ENCODE assay signal across 9 mouse cellular contexts in the genomic region with DNA sequence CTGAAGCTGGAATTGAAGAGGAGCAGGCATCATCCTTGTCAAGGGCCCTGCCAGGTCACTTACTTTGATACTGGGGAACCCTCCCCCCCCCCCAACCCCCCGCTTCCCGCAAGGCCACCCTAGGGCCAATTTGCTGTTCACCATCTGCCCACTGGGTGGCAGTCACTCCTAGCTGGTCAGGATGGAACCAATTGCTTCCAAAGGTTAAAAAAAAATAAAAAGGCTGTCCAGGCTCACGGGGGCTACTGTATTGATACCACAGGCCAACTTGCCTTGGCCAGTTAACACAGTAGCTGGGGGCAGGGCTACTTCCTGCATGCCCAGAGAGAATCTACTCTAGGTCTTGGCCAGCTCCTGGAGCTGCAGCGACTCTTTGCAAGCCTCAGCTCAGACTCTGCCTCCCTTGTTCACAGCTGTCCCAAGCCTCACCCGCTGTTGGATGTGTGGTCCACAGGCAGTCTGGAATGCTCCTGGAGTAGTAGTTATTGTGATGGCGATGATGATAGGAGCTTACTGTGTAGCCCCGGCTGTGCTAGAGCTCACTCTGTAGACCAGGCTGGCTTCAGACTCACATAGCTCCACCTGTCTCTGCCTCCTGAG. TPM values are rescaled to one million over a fixed set of nuclear protein-coding genes. Genes with fewer than 3 reads are reported as not detected.
DNase-seq lines count a peak whose midpoint lies in the region; ATAC-seq and TF ChIP-seq lines count a peak whose summit lies in the region.
"Had no signal": no experiment of that assay in that cellular context is flagged by ENCODE, and none has a peak within 500 bp of the region (broad histone marks: within the 10 kb centered on the region; RNA-seq: fewer than 3 reads in every experiment).

No protein-coding gene starts in this region.

- H3K27ac ChIP-seq in embryonic facial prominence, embryonic 11.5 days (replicated peaks; ENCODE audit: low read depth, low read length) = no peak overlapping the region
- H3K27ac ChIP-seq in heart, embryonic 10.5 days = 0 out of 2 replicates have a peak overlapping the region, but pooled peaks have one; percentile 0
- H3K27ac ChIP-seq in liver, postnatal 0 days (ENCODE audit: low read depth) = 0 out of 2 replicates have a peak overlapping the region, but pooled peaks have one; percentile 39
- peak overlapping the region; percentile 54; the same call in 1 of the 2 replicates for H3K27ac ChIP-seq in neural tube, embryonic 15.5 days (replicated peaks)
- H3K27ac ChIP-seq in thymus, adult 2 months (ENCODE audit: control insufficient read depth, insufficient read depth, low read length) = no peak overlapping the region

- peak; percentile 89 for DNase-seq in CD4-positive, CD25-positive, alpha-beta regulatory T cell, adult 2 months (ENCODE audit: low read depth, low spot score)
- DNase-seq in adrenal gland, postnatal 36 days = peak; percentile 85 to 88
- DNase-seq in embryonic facial prominence, embryonic 11.5 days (ENCODE audit: low spot score) = peak; percentile 88
- no peak for DNase-seq in heart, embryonic 10.5 days (ENCODE audit: low spot score)
- peak; percentile 82 to 93 for DNase-seq in kidney, postnatal 36 days
- peak; percentile 89 for DNase-seq in liver, postnatal 0 days
- DNase-seq in thymus, adult 2 months = peak; percentile 81

- H3K4me2 ChIP-seq in embryonic facial prominence, embryonic 11.5 days (ENCODE audit: low read depth, low read length) = no peak overlapping the region
- H3K4me2 ChIP-seq in liver, postnatal 0 days (ENCODE audit: low read depth, low read length) = peak overlapping the region; percentile 33; the same call in 1 of the 2 replicates
- peak overlapping the region; percentile 22; the same call in 1 of the 2 replicates for H3K4me2 ChIP-seq in neural tube, embryonic 15.5 days
- H3K4me2 ChIP-seq: embryonic facial prominence, embryonic 13.5 days had no signal

- H3K27me3 ChIP-seq in embryonic facial prominence, embryonic 11.5 days (ENCODE audit: control insufficient read depth, insufficient read depth, low read length) = no peaks in the 10 kb centered on the region
- H3K27me3 ChIP-seq in heart, embryonic 10.5 days (ENCODE audit: insufficient read depth, poor library complexity, severe bottlenecking) = peaks cover 13% of the 10 kb centered on the region; the same call in 1 of the 2 replicates
- H3K27me3 ChIP-seq in liver, postnatal 0 days (ENCODE audit: insufficient read depth, low read length) = no peaks in the 10 kb centered on the region
- no peaks in the 10 kb centered on the region for H3K27me3 ChIP-seq in neural tube, embryonic 15.5 days (replicated peaks)
- no peaks in the 10 kb centered on the region; the same call in 1 of the 2 replicates for H3K27me3 ChIP-seq in thymus, adult 2 months (ENCODE audit: control insufficient read depth, insufficient read depth, low read length)
- H3K27me3 ChIP-seq: embryonic facial prominence, embryonic 13.5 days had no signal

- TF ChIP-seq CTCF in liver, postnatal 0 days (IDR thresholded peaks at IDR 0.05; ENCODE audit: low read depth) = peak; percentile 77
- TF ChIP-seq CTCF in thymus, adult 2 months (IDR thresholded peaks at IDR 0.05; ENCODE audit: borderline replicate concordance, control insufficient read depth, extremely low read depth, insufficient read depth, low read length, poor library complexity) = no peak

- no peaks in the 10 kb centered on the region for H3K9me3 ChIP-seq in embryonic facial prominence, embryonic 11.5 days (replicated peaks; ENCODE audit: control insufficient read depth, low read length)
- H3K9me3 ChIP-seq in heart, embryonic 10.5 days = no peaks in the 10 kb centered on the region
- no peaks in the 10 kb centered on the region for H3K9me3 ChIP-seq in liver, postnatal 0 days (ENCODE audit: low read length)
- H3K9me3 ChIP-seq in neural tube, embryonic 15.5 days (replicated peaks) = no peaks in the 10 kb centered on the region
- H3K9me3 ChIP-seq: embryonic facial prominence, embryonic 13.5 days had no signal

- peaks cover 3% of the 10 kb centered on the region; the same call in 1 of the 2 replicates for H3K4me1 ChIP-seq in embryonic facial prominence, embryonic 11.5 days (ENCODE audit: control insufficient read depth, insufficient read depth, low read length)
- peaks cover 32% of the 10 kb centered on the region for H3K4me1 ChIP-seq in heart, embryonic 10.5 days
- H3K4me1 ChIP-seq in liver, postnatal 0 days (ENCODE audit: insufficient read depth) = peaks cover 6% of the 10 kb centered on the region
- H3K4me1 ChIP-seq in neural tube, embryonic 15.5 days = peaks cover 11% of the 10 kb centered on the region
- H3K4me1 ChIP-seq in thymus, adult 2 months (replicated peaks; ENCODE audit: control insufficient read depth, insufficient read depth, low read length) = 0 out of 2 replicates have a peak, but pooled peaks cover 2% of the 10 kb centered on the region

- ATAC-seq in embryonic facial prominence, embryonic 11.5 days (replicated peaks; ENCODE audit: insufficient number of reproducible peaks, low FRiP score, low TSS enrichment, low read depth) = no peak; the same call in 1 of the 2 replicates
- peak; percentile 40 for ATAC-seq in liver, postnatal 0 days
- no peak for ATAC-seq in neural tube, embryonic 15.5 days (ENCODE audit: low FRiP score)

- H3K9ac ChIP-seq in embryonic facial prominence, embryonic 11.5 days (replicated peaks; ENCODE audit: low read length) = no peak overlapping the region
- no peak overlapping the region for H3K9ac ChIP-seq in liver, postnatal 0 days (replicated peaks)
- H3K9ac ChIP-seq in neural tube, embryonic 15.5 days (replicated peaks) = no peak overlapping the region
- H3K9ac ChIP-seq: embryonic facial prominence, embryonic 13.5 days had no signal

- H3K4me3 ChIP-seq in embryonic facial prominence, embryonic 11.5 days (ENCODE audit: low read depth, low read length) = no peak overlapping the region
- no peak overlapping the region for H3K4me3 ChIP-seq in heart, embryonic 10.5 days
- H3K4me3 ChIP-seq in liver, postnatal 0 days (ENCODE audit: low read depth, low read length) = no peak overlapping the region
- no peak overlapping the region for H3K4me3 ChIP-seq in neural tube, embryonic 15.5 days (replicated peaks)
- H3K4me3 ChIP-seq in thymus, adult 2 months (ENCODE audit: control insufficient read depth, insufficient read depth, low read length) = no peak overlapping the region
- H3K4me3 ChIP-seq: embryonic facial prominence, embryonic 13.5 days had no signal

- no peak for TF ChIP-seq POLR2A in thymus, adult 2 months (IDR thresholded peaks at IDR 0.05; ENCODE audit: control insufficient read depth, extremely low read depth, insufficient read depth, low read length, poor library complexity)

- H3K36me3 ChIP-seq in embryonic facial prominence, embryonic 11.5 days (replicated peaks; ENCODE audit: control insufficient read depth, insufficient read depth, low read depth, low read length) = no peaks in the 10 kb centered on the region
- H3K36me3 ChIP-seq in heart, embryonic 10.5 days = peaks cover 22% of the 10 kb centered on the region
- peaks cover 7% of the 10 kb centered on the region for H3K36me3 ChIP-seq in liver, postnatal 0 days (replicated peaks; ENCODE audit: insufficient read depth, low read length)
- H3K36me3 ChIP-seq in neural tube, embryonic 15.5 days = peaks cover 6% of the 10 kb centered on the region; the same call in 1 of the 2 replicates
- no peaks in the 10 kb centered on the region for H3K36me3 ChIP-seq in thymus, adult 2 months (ENCODE audit: control insufficient read depth, insufficient read depth, low read length)

- 30% methylated on average over 5 of the region's 7 CpGs for WGBS in embryonic facial prominence, embryonic 11.5 days
- 32% methylated on average over 6 of the region's 7 CpGs for WGBS in heart, embryonic 10.5 days
- WGBS in liver, postnatal 0 days (ENCODE audit: insufficient replicate concordance) = 37% methylated on average over 5 of the region's 7 CpGs
- WGBS in neural tube, embryonic 15.5 days = 31% methylated on average over 5 of the region's 7 CpGs
- 68% methylated on average over 5 of the region's 7 CpGs for WGBS in thymus, adult 2 months

- no peak for TF ChIP-seq EP300 in liver, postnatal 0 days (IDR thresholded peaks at IDR 0.05; ENCODE audit: low read depth)

RNA-seq across cellular contexts. Expression of a gene that starts 4.5 kb away (rescaled TPM):
- not detected for total RNA-seq in adrenal gland, postnatal 36 days (2021)
- polyA plus RNA-seq in embryonic facial prominence, embryonic 11.5 days (2014; fragmentation: Nextera tagmentation; extraction: Ambion mirVana) = not detected in 2 replicates
- polyA plus RNA-seq in heart, embryonic 10.5 days (2016; fragmentation: Nextera tagmentation; extraction: Ambion mirVana) = 0.19 TPM in 1 of 2 replicates, not detected in the other
- polyA plus RNA-seq in liver, postnatal 0 days (2015; fragmentation: Nextera tagmentation; extraction: Ambion mirVana) = not detected in 2 replicates
- 0.14 TPM in 1 of 2 replicates, not detected in the other for polyA plus RNA-seq in neural tube, embryonic 15.5 days (2015; fragmentation: Nextera tagmentation; extraction: Ambion mirVana)
- polyA plus RNA-seq in thymus, adult 2 months (2012; rRNA removed) = 0.20 and 0.42 TPM in 2 replicates
- polyA plus RNA-seq: embryonic facial prominence, embryonic 13.5 days had no signal

RNA-seq across cellular contexts. Expression of a gene that starts 6.6 kb away (rescaled TPM):
- 10 to 100 TPM; 49.9 to 64.4 TPM for total RNA-seq in adrenal gland, postnatal 36 days (2021)
- 38.1 and 43.6 TPM in 2 replicates for polyA plus RNA-seq in embryonic facial prominence, embryonic 11.5 days (2014; fragmentation: Nextera tagmentation; extraction: Ambion mirVana)
- 52.9 and 67.4 TPM in 2 replicates for polyA plus RNA-seq in heart, embryonic 10.5 days (2016; fragmentation: Nextera tagmentation; extraction: Ambion mirVana)
- polyA plus RNA-seq in liver, postnatal 0 days (2015; fragmentation: Nextera tagmentation; extraction: Ambion mirVana) = 29.3 and 30.7 TPM in 2 replicates
- polyA plus RNA-seq in neural tube, embryonic 15.5 days (2015; fragmentation: Nextera tagmentation; extraction: Ambion mirVana) = 103 and 113 TPM in 2 replicates
- 104 and 133 TPM in 2 replicates for polyA plus RNA-seq in thymus, adult 2 months (2012; rRNA removed)

RNA-seq across cellular contexts. Expression of a gene that starts 6.8 kb away (rescaled TPM):
- total RNA-seq in adrenal gland, postnatal 36 days (2021) = 1 to 10 TPM; 6.0 to 6.8 TPM
- polyA plus RNA-seq in embryonic facial prominence, embryonic 11.5 days (2014; fragmentation: Nextera tagmentation; extraction: Ambion mirVana) = 4.3 and 6.6 TPM in 2 replicates
- polyA plus RNA-seq in heart, embryonic 10.5 days (2016; fragmentation: Nextera tagmentation; extraction: Ambion mirVana) = 8.1 and 11.9 TPM in 2 replicates
- 6.8 and 6.9 TPM in 2 replicates for polyA plus RNA-seq in liver, postnatal 0 days (2015; fragmentation: Nextera tagmentation; extraction: Ambion mirVana)
- 6.7 and 9.5 TPM in 2 replicates for polyA plus RNA-seq in neural tube, embryonic 15.5 days (2015; fragmentation: Nextera tagmentation; extraction: Ambion mirVana)
- polyA plus RNA-seq in thymus, adult 2 months (2012; rRNA removed) = 15.6 and 19.2 TPM in 2 replicates

RNA-seq across cellular contexts. Expression of a gene that starts 41.3 kb away (rescaled TPM):
- 10 to 100 TPM; 72.4 to 87.2 TPM for total RNA-seq in adrenal gland, postnatal 36 days (2021)
- polyA plus RNA-seq in embryonic facial prominence, embryonic 11.5 days (2014; fragmentation: Nextera tagmentation; extraction: Ambion mirVana) = 246 and 268 TPM in 2 replicates
- 318 and 361 TPM in 2 replicates for polyA plus RNA-seq in heart, embryonic 10.5 days (2016; fragmentation: Nextera tagmentation; extraction: Ambion mirVana)
- polyA plus RNA-seq in liver, postnatal 0 days (2015; fragmentation: Nextera tagmentation; extraction: Ambion mirVana) = 223 and 249 TPM in 2 replicates
- polyA plus RNA-seq in neural tube, embryonic 15.5 days (2015; fragmentation: Nextera tagmentation; extraction: Ambion mirVana) = 189 and 207 TPM in 2 replicates
- polyA plus RNA-seq in thymus, adult 2 months (2012; rRNA removed) = 119 and 136 TPM in 2 replicates

RNA-seq across cellular contexts. Expression of a gene that starts 50.2 kb away (rescaled TPM):
- total RNA-seq in adrenal gland, postnatal 36 days (2021) = 1 to 10 TPM; 8.7 to 9.1 TPM
- 31.6 and 32.1 TPM in 2 replicates for polyA plus RNA-seq in embryonic facial prominence, embryonic 11.5 days (2014; fragmentation: Nextera tagmentation; extraction: Ambion mirVana)
- 47.6 TPM in 2 replicates for polyA plus RNA-seq in heart, embryonic 10.5 days (2016; fragmentation: Nextera tagmentation; extraction: Ambion mirVana)
- 19.8 and 23.7 TPM in 2 replicates for polyA plus RNA-seq in liver, postnatal 0 days (2015; fragmentation: Nextera tagmentation; extraction: Ambion mirVana)
- polyA plus RNA-seq in neural tube, embryonic 15.5 days (2015; fragmentation: Nextera tagmentation; extraction: Ambion mirVana) = 6.8 and 15.4 TPM in 2 replicates
- polyA plus RNA-seq in thymus, adult 2 months (2012; rRNA removed) = 136 and 210 TPM in 2 replicates

Comparison
In these comparisons a context has a peak if more than half of its experiments do, and no peak if none do; other contexts are left out.
1. H3K27ac ChIP-seq: peak in heart, embryonic 10.5 days (single experiment), liver, postnatal 0 days (single experiment) and neural tube, embryonic 15.5 days (single experiment); none in embryonic facial prominence, embryonic 11.5 days (single experiment) and thymus, adult 2 months (single experiment).